In the genomic region with DNA sequence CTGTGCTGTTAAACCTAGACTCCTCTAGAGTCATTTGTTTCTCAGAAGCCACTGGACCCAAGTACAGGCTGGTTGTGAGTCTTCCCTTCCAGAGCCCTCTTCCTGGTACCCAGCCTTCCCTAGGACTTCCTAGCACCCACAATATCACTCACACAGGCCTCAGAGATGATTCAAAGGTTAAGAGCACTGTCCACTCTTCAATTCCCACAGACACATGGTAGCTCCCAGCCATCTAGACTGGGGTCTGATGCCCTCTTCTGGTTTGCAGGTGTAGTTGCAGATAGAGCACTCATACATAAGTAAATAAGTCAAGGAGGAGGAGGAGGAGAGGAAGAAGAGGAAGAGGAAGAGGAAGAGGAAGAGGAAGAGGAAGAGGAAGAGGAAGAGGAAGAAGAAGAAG, we compare ENCODE assay signal across 9 mouse cellular contexts.
A peak's percentile ranks its signal among the peaks of the same experiment; 100 is the strongest.
DNase-seq lines count a peak whose midpoint lies in the region; ATAC-seq and TF ChIP-seq lines count a peak whose summit lies in the region.
"Had no signal": no experiment of that assay in that cellular context is flagged by ENCODE, and none has a peak within 500 bp of the region (broad histone marks: within the 10 kb centered on the region; RNA-seq: fewer than 3 reads in every experiment).

No protein-coding gene starts in this region.

- no peak for TF ChIP-seq POLR2A in embryonic fibroblast, embryonic 13.5 days (IDR thresholded peaks at IDR 0.05; ENCODE audit: low read depth, low read length)

- H3K4me3 ChIP-seq in heart, embryonic 12.5 days: no peak overlapping the region
- no peak overlapping the region for H3K4me3 ChIP-seq in neural tube, embryonic 15.5 days (replicated peaks)
- no peak overlapping the region for H3K4me3 ChIP-seq in embryonic fibroblast, embryonic 13.5 days (ENCODE audit: insufficient read depth, low read length)
- H3K4me3 ChIP-seq in neural tube, embryonic 12.5 days: no peak overlapping the region
- H3K4me3 ChIP-seq: limb, embryonic 15.5 days had no signal

- peak; percentile 33; the same call in 1 of the 2 replicates for TF ChIP-seq CTCF in embryonic fibroblast, embryonic 13.5 days (IDR thresholded peaks at IDR 0.05; ENCODE audit: borderline replicate concordance, insufficient read depth, low read length)

- no peak overlapping the region for H3K27ac ChIP-seq in heart, embryonic 12.5 days (ENCODE audit: poor library complexity, severe bottlenecking)
- no peak overlapping the region for H3K27ac ChIP-seq in neural tube, embryonic 15.5 days (replicated peaks)
- no peak overlapping the region for H3K27ac ChIP-seq in embryonic fibroblast, embryonic 13.5 days (ENCODE audit: insufficient read depth, low read length)
- no peak overlapping the region for H3K27ac ChIP-seq in neural tube, embryonic 12.5 days
- H3K27ac ChIP-seq: limb, embryonic 15.5 days had no signal

- ATAC-seq in heart, embryonic 12.5 days (ENCODE audit: insufficient number of reproducible peaks, low FRiP score): no peak
- ATAC-seq in neural tube, embryonic 15.5 days (ENCODE audit: low FRiP score): no peak
- 0 out of 2 replicates have a peak, but pooled peaks have one; percentile 17 for ATAC-seq in neural tube, embryonic 12.5 days (ENCODE audit: low FRiP score, low read depth)

- no peaks in the 10 kb centered on the region for H3K4me1 ChIP-seq in heart, embryonic 12.5 days (replicated peaks)
- H3K4me1 ChIP-seq in neural tube, embryonic 15.5 days: no peaks in the 10 kb centered on the region
- no peaks in the 10 kb centered on the region for H3K4me1 ChIP-seq in embryonic fibroblast, embryonic 13.5 days (ENCODE audit: control insufficient read depth, insufficient read depth, low read length)
- peaks cover 10% of the 10 kb centered on the region for H3K4me1 ChIP-seq in neural tube, embryonic 12.5 days
- H3K4me1 ChIP-seq: limb, embryonic 15.5 days had no signal

- DNase-seq in heart, adult 8-10 months (ENCODE audit: low spot score): peak; percentile 4
- peak; percentile 44 for DNase-seq in neural tube, embryonic 10.5 days (ENCODE audit: extremely low spot score, low spot score)
- no peak for DNase-seq in thymus, adult 18-20 months
- no peak for DNase-seq in T-cell, adult 2 months (ENCODE audit: low spot score)

- no peaks in the 10 kb centered on the region for H3K27me3 ChIP-seq in heart, embryonic 12.5 days (replicated peaks)
- 0 out of 2 replicates have a peak, but pooled peaks cover 4% of the 10 kb centered on the region for H3K27me3 ChIP-seq in neural tube, embryonic 15.5 days (replicated peaks)
- H3K27me3 ChIP-seq in neural tube, embryonic 12.5 days (replicated peaks): no peaks in the 10 kb centered on the region
- H3K27me3 ChIP-seq: limb, embryonic 15.5 days had no signal

- no peaks in the 10 kb centered on the region for H3K36me3 ChIP-seq in heart, embryonic 12.5 days
- H3K36me3 ChIP-seq in neural tube, embryonic 15.5 days: no peaks in the 10 kb centered on the region
- no peaks in the 10 kb centered on the region for H3K36me3 ChIP-seq in neural tube, embryonic 12.5 days
- H3K36me3 ChIP-seq: limb, embryonic 15.5 days had no signal

- H3K9ac ChIP-seq in heart, embryonic 12.5 days: no peak overlapping the region
- no peak overlapping the region for H3K9ac ChIP-seq in neural tube, embryonic 15.5 days (replicated peaks)
- H3K9ac ChIP-seq in neural tube, embryonic 12.5 days: no peak overlapping the region
- H3K9ac ChIP-seq: limb, embryonic 15.5 days had no signal

- H3K9me3 ChIP-seq in heart, embryonic 12.5 days (replicated peaks): no peaks in the 10 kb centered on the region
- H3K9me3 ChIP-seq in neural tube, embryonic 15.5 days (replicated peaks): no peaks in the 10 kb centered on the region
- H3K9me3 ChIP-seq in neural tube, embryonic 12.5 days: no peaks in the 10 kb centered on the region
- H3K9me3 ChIP-seq: limb, embryonic 15.5 days had no signal

- H3K4me2 ChIP-seq in heart, embryonic 12.5 days: no peak overlapping the region
- H3K4me2 ChIP-seq in neural tube, embryonic 15.5 days: no peak overlapping the region
- no peak overlapping the region for H3K4me2 ChIP-seq in neural tube, embryonic 12.5 days (replicated peaks)
- H3K4me2 ChIP-seq: limb, embryonic 15.5 days had no signal

Comparison
In these comparisons a context has a peak if more than half of its experiments do, and no peak if none do; other contexts are left out.
1. DNase-seq: peak in heart, adult 8-10 months (single experiment) and neural tube, embryonic 10.5 days (single experiment); none in thymus, adult 18-20 months (0 of 2) and T-cell, adult 2 months (single experiment).